Mouse (Mus musculus): ENCODE data around the gene 9930021J03Rik.

DNA sequence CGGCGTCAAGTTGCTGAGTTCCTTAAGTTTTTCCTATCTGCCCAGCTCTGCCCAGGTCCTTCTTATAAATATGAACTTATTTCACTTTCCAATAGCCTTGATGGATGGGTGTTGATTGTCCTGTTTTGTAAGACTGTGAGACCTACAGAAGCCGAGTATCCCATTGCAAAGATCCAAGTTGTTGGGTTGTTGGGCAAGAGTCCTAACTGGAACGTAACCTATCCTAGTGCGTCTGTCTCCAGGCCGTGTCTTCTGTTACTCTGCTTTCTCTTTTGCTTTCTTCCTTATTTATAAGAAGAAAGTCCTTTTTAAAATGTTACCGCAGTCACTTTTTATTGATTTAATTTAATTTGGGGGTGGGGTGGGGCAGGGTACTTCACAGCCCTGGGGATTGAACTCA, 130.8 kb downstream of the 9930021J03Rik start:
- TF ChIP-seq CTCF (IDR thresholded peaks at IDR 0.05; ENCODE audit: extremely low read depth, insufficient read depth, low read length) (no peak), POLR2A (IDR thresholded peaks at IDR 0.05; ENCODE audit: extremely low read depth, insufficient read depth, low read length) (no peak)

All from cortical plate, adult 2 months (tissue).